Mouse (Mus musculus): Measurements from ENCODE around the gene Ubac2.

DNA sequence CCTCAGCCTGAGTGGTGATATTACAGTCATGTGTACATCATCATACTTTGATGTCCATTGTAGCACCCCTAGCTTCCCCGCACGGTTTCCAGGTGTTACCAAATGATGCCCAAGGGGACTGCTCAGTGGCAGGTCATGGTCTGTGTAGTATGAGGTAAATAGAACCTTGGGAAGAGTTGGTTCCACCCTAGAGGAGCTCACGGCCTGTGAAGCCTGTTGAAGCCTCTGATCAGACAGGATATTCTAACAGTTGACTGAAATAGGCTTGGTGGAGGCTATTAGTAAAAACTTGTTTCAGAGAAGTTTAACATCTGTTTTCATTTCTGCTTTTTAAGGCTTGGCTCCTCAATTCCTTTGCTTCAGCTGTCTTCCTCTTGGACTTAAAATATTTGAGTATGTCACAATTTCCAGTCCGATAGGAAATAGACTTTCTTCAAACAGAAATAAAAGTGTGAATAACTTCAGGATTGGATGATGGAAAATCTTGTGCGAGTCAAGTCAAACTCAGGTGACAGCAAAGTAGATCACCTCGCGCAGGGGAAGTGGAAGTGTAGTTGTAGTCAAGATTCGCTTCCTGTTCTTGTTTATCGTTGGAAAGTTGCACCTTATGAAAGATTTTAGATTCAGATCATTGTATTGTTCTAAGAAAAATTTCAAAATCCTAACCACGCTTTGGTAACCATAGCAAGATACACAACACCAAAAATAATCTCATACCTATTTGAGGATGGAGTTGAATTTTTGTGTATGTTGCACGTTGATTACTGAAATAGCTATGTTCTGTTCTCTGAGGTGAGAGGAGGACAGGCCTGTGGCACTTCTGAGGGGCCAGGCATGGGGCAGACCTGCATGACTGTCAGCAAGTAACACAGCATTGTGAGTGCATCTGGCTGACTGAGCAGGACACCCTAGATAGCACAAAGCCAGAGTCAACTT is 60.1 kb downstream of the Ubac2 start:
- TF ChIP-seq CTCF (IDR thresholded peaks at IDR 0.05), result no peak
- no peak for TF ChIP-seq EP300 (IDR thresholded peaks at IDR 0.05)

All from lung, postnatal 0 days (tissue).